Mouse (Mus musculus) Patski (cell line): ENCODE results near the gene Acoxl. TPM values are rescaled to one million over a fixed set of nuclear protein-coding genes. Genes with fewer than 3 reads are reported as not detected.

Source experiments
- ATAC-seq: fragments of 100-300 bp; one replicate; pipeline ENCODE4 v1.8.0; 2021
- CTCF ChIA-PET: fragments of 350-600 bp; sonication (Branson Sonifier 250); formaldehyde crosslinking; loops from one replicate; lab custom pipeline; 2022; ENCODE audit warnings: inconsistent platforms; lab: Charles Lee
- POLR2A ChIA-PET: fragments of 350-600 bp; sonication (Branson Sonifier 250); formaldehyde crosslinking; loops from one replicate; lab custom pipeline; 2022; ENCODE audit warnings: antibody characterized with exemption, inconsistent platforms; lab: Charles Lee
- DNase-seq: peaks from one replicate; pipeline ENCODE4 v3.0.0-alpha.2; 2011; ENCODE audit warnings: low read depth, low spot score
- H3K27me3 ChIP-seq: fragments of 371-371 bp; one replicate; pipeline ENCODE4 v1.5.1; 2021
- CTCF ChIP-seq: fragments of 100-300 bp; IDR thresholded peaks from one replicate; pipeline ENCODE4 v1.5.1; 2021
- in situ Hi-C: fragments of 300-500 bp; cut with MboI; formaldehyde crosslinking; loops from 3 replicates; pipeline ENCODE4 v1.11.1; 2018; ENCODE audit warnings: low pct_unique_long_range_greater_than_20kb, mixed read lengths
- polyA plus RNA-seq: library from polyadenylated mRNA; unstranded; gene quantifications from one replicate; pipeline ENCODE4 v1.2.3, GENCODE M21; 2021

The Acoxl gene
- polyA plus RNA-seq, 1 experiment from 2014 or later, result 0.03 TPM

GRCm38 (mm10) chr2:128138924-128139323 lies 300.2 kb downstream of the Acoxl start:
- TF ChIP-seq CTCF, result no peak
- DNase-seq (no peak), ATAC-seq (no peak)
- in situ Hi-C loops, result no loop called here
- CTCF ChIA-PET, result interaction anchor here (1.1 to 2.4 kb wide), 3 partner anchors 9 to 70 kb away, joined by 3 to 10 read pairs (median 3); no protein-coding TSS in a partner anchor
- POLR2A ChIA-PET, result no interaction called here
- no peaks in the 10 kb centered on the region for H3K27me3 ChIP-seq

DNA sequence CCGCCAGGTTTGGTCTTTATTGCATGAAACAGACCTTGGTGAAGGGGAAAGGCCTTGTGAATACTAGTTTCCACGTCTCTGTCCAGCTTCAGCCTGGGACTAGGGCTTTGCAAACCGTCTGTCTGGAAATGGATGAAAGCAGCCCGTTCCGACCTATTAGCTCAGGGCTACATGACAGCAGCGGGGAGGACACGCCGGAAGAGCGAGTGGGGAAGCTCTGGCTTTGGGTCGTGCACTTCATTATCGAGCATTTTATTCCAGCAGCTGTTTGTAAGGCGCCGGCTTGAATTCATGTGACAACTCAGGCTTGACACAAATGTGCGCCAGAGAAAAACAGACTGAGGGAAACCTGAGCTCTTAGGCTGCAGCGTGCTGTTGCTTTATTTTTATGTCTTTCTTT lies 301.1 kb downstream of the Acoxl start:
- DNase-seq, result no peak
- no peak for TF ChIP-seq CTCF
- no peaks in the 10 kb centered on the region for H3K27me3 ChIP-seq
- peak; percentile 78 for ATAC-seq
- ChIA-PET CTCF (interaction anchor here (0.7 to 2.4 kb wide), 6 partner anchors 9 to 250 kb away, joined by 3 to 10 read pairs (median 4); no protein-coding TSS in a partner anchor), POLR2A (interaction anchor here (0.6 to 1.4 kb wide), 4 partner anchors 12 to 442 kb away, joined by 3 to 5 read pairs (median 4); no protein-coding TSS in a partner anchor)
- in situ Hi-C loops, result no loop called here

DNA sequence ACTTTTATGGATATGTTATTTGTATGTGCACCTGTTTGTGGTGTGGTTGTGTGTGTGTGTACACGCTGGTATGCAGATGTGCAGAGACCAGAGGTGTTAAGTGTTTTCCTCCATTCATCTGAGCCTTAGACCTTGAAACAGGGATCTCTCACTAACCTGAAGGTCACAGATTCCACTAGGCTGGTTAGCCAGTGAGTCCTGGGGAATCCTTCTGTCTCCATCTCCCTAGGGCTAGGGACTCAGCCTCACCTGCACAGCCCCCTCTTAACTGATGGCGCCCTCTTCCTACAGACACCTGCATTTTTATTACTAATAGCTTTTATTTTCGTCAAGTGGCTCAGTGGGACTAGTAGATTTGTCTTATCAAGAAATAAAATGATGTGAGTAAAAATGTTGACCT lies 301.5 kb downstream of the Acoxl start:
- TF ChIP-seq CTCF, result no peak
- no peak for DNase-seq
- CTCF ChIA-PET, result interaction anchor here (0.9 to 2.4 kb wide), 5 partner anchors 10 to 250 kb away, joined by 3 to 10 read pairs (median 3); no protein-coding TSS in a partner anchor
- peak; percentile 13 for ATAC-seq
- in situ Hi-C loops, result no loop called here
- POLR2A ChIA-PET, result interaction anchor here (0.7 to 1.4 kb wide), 3 partner anchors 13 to 27 kb away, joined by 3 to 5 read pairs (median 4); no protein-coding TSS in a partner anchor
- H3K27me3 ChIP-seq, result no peaks in the 10 kb centered on the region

- ChIA-PET POLR2A (no interaction called here), CTCF (no interaction called here)
- no peak for ATAC-seq
- H3K27me3 ChIP-seq, result no peaks in the 10 kb centered on the region
- DNase-seq, result no peak
- no peak for TF ChIP-seq CTCF
- in situ Hi-C loops, result no loop called here
These were observed 305.3 kb downstream of the Acoxl start for GRCm38 (mm10) chr2:128143992-128144391.

DNA sequence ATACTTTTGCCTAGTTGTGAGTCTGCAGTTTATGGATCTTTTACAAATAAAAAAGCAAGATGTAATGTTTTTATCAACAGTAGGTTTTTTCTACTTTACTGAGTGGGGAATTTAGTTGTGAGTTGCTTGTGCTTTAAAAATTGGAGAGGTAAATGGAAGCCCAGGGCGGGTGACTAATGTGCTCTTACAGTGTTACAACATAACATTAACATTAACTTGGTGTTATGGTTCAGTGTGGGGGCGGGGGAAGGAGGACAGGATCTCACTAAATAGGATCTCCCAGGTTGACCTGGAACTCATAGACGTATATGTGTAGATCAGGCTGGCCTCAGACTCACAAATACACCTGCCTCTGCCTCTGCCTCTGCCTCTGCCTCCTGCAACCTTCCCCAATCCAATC lies 306.8 kb downstream of the Acoxl start:
- in situ Hi-C loops, result no loop called here
- H3K27me3 ChIP-seq, result no peaks in the 10 kb centered on the region
- DNase-seq (no peak), ATAC-seq (no peak)
- CTCF ChIA-PET, result no interaction called here
- POLR2A ChIA-PET, result no interaction called here
- TF ChIP-seq CTCF, result no peak

GRCm38 (mm10) chr2:128149596-128149995 lies 310.9 kb downstream of the Acoxl start:
- H3K27me3 ChIP-seq, result no peaks in the 10 kb centered on the region
- ChIA-PET CTCF (no interaction called here), POLR2A (no interaction called here)
- ATAC-seq (no peak), DNase-seq (no peak)
- no peak for TF ChIP-seq CTCF
- in situ Hi-C loops, result no loop called here

- ATAC-seq, result no peak
- POLR2A ChIA-PET, result no interaction called here
- in situ Hi-C loops, result no loop called here
- no peaks in the 10 kb centered on the region for H3K27me3 ChIP-seq
- CTCF ChIA-PET, result no interaction called here
- no peak for DNase-seq
- no peak for TF ChIP-seq CTCF
These were observed 313.5 kb downstream of the Acoxl start for GRCm38 (mm10) chr2:128152211-128152610.

DNA sequence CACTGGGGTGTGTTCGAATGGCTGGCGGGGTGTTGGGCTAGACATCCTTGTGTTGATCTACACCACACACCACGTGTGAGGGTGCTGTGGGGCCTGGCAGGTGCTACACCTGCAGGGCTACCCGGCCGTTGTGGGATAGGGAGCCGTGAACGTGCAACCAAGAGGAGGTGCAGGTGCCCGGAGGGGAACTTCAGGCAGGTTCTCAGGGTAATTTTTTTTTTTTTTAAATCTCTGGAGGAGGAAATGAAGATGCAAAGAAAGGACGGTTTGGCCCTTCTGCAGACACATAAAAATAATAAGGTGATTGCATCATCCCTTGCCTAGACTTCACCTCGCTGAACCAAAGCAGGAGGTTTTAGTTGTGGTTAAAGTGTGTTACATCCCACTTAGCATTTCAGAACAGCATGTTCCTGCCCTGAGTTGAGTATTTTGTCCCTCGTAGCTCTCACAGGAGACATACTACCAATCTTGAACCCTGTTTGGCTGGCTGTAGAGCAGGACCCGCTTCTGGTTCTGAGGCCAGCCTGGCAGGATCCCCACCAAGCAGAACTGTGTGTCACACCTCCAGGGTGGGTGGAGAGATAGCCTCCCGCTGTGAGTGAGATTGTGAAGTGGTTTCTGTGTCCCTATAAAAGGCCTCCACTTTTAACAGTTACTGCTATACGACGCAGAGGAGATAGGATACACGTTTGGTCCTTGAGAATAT lies 314.3 kb downstream of the Acoxl start:
- in situ Hi-C loops, result no loop called here

GRCm38 (mm10) chr2:128153551-128153910 lies 314.9 kb downstream of the Acoxl start:
- CTCF ChIA-PET, result no interaction called here
- POLR2A ChIA-PET, result no interaction called here
- in situ Hi-C loops, result no loop called here
- ATAC-seq (no peak), DNase-seq (no peak)
- no peaks in the 10 kb centered on the region for H3K27me3 ChIP-seq
- TF ChIP-seq CTCF, result no peak

More for the DNA sequence above, 314.3 kb downstream of the Acoxl start:
- CTCF ChIA-PET, result no interaction called here
- no peak for TF ChIP-seq CTCF
- no peak for DNase-seq
- no peaks in the 10 kb centered on the region for H3K27me3 ChIP-seq
- POLR2A ChIA-PET, result no interaction called here
- ATAC-seq, result peak; percentile 29

DNA sequence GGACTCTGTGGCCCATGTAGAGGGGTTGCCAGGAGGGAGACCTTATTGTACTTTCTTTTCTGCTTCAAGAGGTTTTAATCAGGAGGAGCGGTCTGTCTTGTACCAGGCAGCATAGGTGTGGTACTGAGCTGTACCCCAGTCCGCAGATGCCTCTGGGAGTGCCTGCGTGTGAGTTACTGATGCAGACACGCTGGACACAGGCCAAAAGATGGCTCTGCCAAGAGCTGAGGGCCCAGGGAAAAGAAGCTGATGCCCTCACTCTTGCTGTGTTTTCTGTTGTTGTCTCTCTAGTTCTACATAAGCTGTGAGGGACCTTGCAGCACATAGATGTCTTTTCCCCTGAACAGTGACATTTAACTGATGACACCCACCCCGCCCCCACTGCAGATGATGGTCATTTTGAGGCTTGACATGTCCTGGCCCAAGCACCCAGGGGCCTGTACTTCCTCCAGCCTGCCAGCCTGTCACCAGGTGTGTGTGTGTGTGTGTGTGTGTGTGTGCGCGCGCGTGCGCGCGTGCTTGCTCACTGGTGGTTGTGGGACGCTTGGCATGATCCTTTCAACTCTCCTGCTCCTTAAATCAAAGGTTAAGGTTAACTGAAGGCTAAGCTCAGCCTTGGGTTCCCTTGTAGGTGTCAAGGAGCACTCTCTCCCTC lies 316.9 kb downstream of the Acoxl start:
- no peak for TF ChIP-seq CTCF
- in situ Hi-C loops, result no loop called here
- POLR2A ChIA-PET, result interaction anchor here (1.5 kb wide), 1 partner anchor 12 kb away, joined by 3 read pairs; no protein-coding TSS in a partner anchor
- H3K27me3 ChIP-seq, result no peaks in the 10 kb centered on the region
- ATAC-seq (no peak), DNase-seq (no peak)
- CTCF ChIA-PET, result interaction anchor here (0.9 to 1.1 kb wide), 3 partner anchors 13 to 223 kb away, joined by 3 to 4 read pairs (median 3); no protein-coding TSS in a partner anchor

GRCm38 (mm10) chr2:128156067-128156462 lies 317.4 kb downstream of the Acoxl start:
- POLR2A ChIA-PET, result no interaction called here
- ATAC-seq (no peak), DNase-seq (no peak)
- in situ Hi-C loops, result no loop called here
- no peak for TF ChIP-seq CTCF
- CTCF ChIA-PET, result interaction anchor here (0.9 to 1.1 kb wide), 3 partner anchors 13 to 223 kb away, joined by 3 to 4 read pairs (median 3); no protein-coding TSS in a partner anchor
- no peaks in the 10 kb centered on the region for H3K27me3 ChIP-seq
